Comparison of ENCODE assay signal across 9 mouse cellular contexts in genomic region chr4:72195116-72195835, GRCm38 (mm10). TPM values are rescaled to one million over a fixed set of nuclear protein-coding genes. Genes with fewer than 3 reads are reported as not detected.
DNase-seq lines count a peak whose midpoint lies in the region; ATAC-seq lines count a peak whose summit lies in the region.
"Had no signal": no experiment of that assay in that cellular context is flagged by ENCODE, and none has a peak within 500 bp of the region (broad histone marks: within the 10 kb centered on the region; RNA-seq: fewer than 3 reads in every experiment).

No protein-coding gene starts in this region.

- H3K4me2 ChIP-seq in heart, embryonic 11.5 days = no peak overlapping the region
- peak overlapping the region; percentile 73 for H3K4me2 ChIP-seq in hindbrain, embryonic 15.5 days
- H3K4me2 ChIP-seq in midbrain, embryonic 13.5 days (replicated peaks) = peak overlapping the region; percentile 76

- H3K9me3 ChIP-seq in heart, embryonic 11.5 days (replicated peaks; ENCODE audit: control insufficient read depth, low read length) = no peaks in the 10 kb centered on the region
- H3K9me3 ChIP-seq in embryonic facial prominence, embryonic 10.5 days = no peaks in the 10 kb centered on the region
- H3K9me3 ChIP-seq in hindbrain, embryonic 15.5 days = no peaks in the 10 kb centered on the region
- no peaks in the 10 kb centered on the region for H3K9me3 ChIP-seq in midbrain, embryonic 13.5 days

- no peaks in the 10 kb centered on the region for H3K36me3 ChIP-seq in heart, embryonic 11.5 days (ENCODE audit: control insufficient read depth, insufficient read depth, low read length)
- peaks cover 52% of the 10 kb centered on the region for H3K36me3 ChIP-seq in embryonic facial prominence, embryonic 10.5 days (replicated peaks)
- H3K36me3 ChIP-seq in hindbrain, embryonic 15.5 days = no peaks in the 10 kb centered on the region; the same call in 1 of the 2 replicates
- peaks cover 5% of the 10 kb centered on the region; the same call in 1 of the 2 replicates for H3K36me3 ChIP-seq in midbrain, embryonic 13.5 days

- DNase-seq in heart, adult 18-20 months = peak; percentile 34 to 58
- no peak for DNase-seq in embryonic facial prominence, embryonic 10.5 days (ENCODE audit: low spot score)
- DNase-seq in layer of hippocampus, adult 9-10 months (ENCODE audit: low spot score) = no peak
- no peak for DNase-seq in right cerebral cortex, postnatal 25 days
- DNase-seq in gastrocnemius, postnatal 25 days = no peak

- H3K27me3 ChIP-seq in heart, embryonic 11.5 days (ENCODE audit: control insufficient read depth, insufficient read depth, low read length) = peaks cover 55% of the 10 kb centered on the region
- peaks cover 15% of the 10 kb centered on the region for H3K27me3 ChIP-seq in embryonic facial prominence, embryonic 10.5 days (replicated peaks; ENCODE audit: low read depth, poor library complexity, severe bottlenecking)
- no peaks in the 10 kb centered on the region for H3K27me3 ChIP-seq in hindbrain, embryonic 15.5 days
- H3K27me3 ChIP-seq in midbrain, embryonic 13.5 days = peaks cover 7% of the 10 kb centered on the region; the same call in 1 of the 2 replicates

- peaks cover 19% of the 10 kb centered on the region for H3K4me1 ChIP-seq in heart, embryonic 11.5 days (ENCODE audit: control insufficient read depth, insufficient read depth, low read length)
- peaks cover 50% of the 10 kb centered on the region for H3K4me1 ChIP-seq in embryonic facial prominence, embryonic 10.5 days
- H3K4me1 ChIP-seq in hindbrain, embryonic 15.5 days (replicated peaks) = peaks cover 32% of the 10 kb centered on the region
- peaks cover 63% of the 10 kb centered on the region for H3K4me1 ChIP-seq in midbrain, embryonic 13.5 days (replicated peaks)

- WGBS in heart, embryonic 11.5 days (ENCODE audit: insufficient replicate concordance) = 53% methylated on average over 6 of the region's 6 CpGs
- WGBS in embryonic facial prominence, embryonic 10.5 days = 50% methylated on average over 6 of the region's 6 CpGs
- WGBS in hindbrain, embryonic 15.5 days = 27% methylated on average over 6 of the region's 6 CpGs
- 46% methylated on average over 6 of the region's 6 CpGs for WGBS in midbrain, embryonic 13.5 days

- ATAC-seq in heart, embryonic 11.5 days (replicated peaks; ENCODE audit: insufficient number of reproducible peaks, low FRiP score, low TSS enrichment) = no peak
- no peak for ATAC-seq in hindbrain, embryonic 15.5 days (ENCODE audit: low FRiP score, low read depth)
- no peak for ATAC-seq in midbrain, embryonic 13.5 days

- H3K27ac ChIP-seq in heart, embryonic 11.5 days (ENCODE audit: low read depth, low read length) = no peak overlapping the region
- H3K27ac ChIP-seq in embryonic facial prominence, embryonic 10.5 days (replicated peaks) = no peak overlapping the region
- H3K27ac ChIP-seq in hindbrain, embryonic 15.5 days (replicated peaks) = no peak overlapping the region
- H3K27ac ChIP-seq in midbrain, embryonic 13.5 days = no peak overlapping the region
- H3K27ac ChIP-seq: macrophage had no signal

- no peak overlapping the region for H3K4me3 ChIP-seq in heart, embryonic 11.5 days (ENCODE audit: low read depth, low read length)
- peak overlapping the region; percentile 93 for H3K4me3 ChIP-seq in embryonic facial prominence, embryonic 10.5 days
- peak overlapping the region; percentile 85 for H3K4me3 ChIP-seq in hindbrain, embryonic 15.5 days
- peak overlapping the region; percentile 73 for H3K4me3 ChIP-seq in midbrain, embryonic 13.5 days (replicated peaks)

- H3K9ac ChIP-seq in heart, embryonic 11.5 days (ENCODE audit: low read depth, low read length) = no peak overlapping the region
- H3K9ac ChIP-seq in hindbrain, embryonic 15.5 days = no peak overlapping the region
- H3K9ac ChIP-seq in midbrain, embryonic 13.5 days (replicated peaks) = peak overlapping the region; percentile 41; the same call in 1 of the 2 replicates

RNA-seq across cellular contexts. Expression of gene Tle1, which starts 5.4 kb away (rescaled TPM):
- total RNA-seq in heart, adult 18-20 months (2021) = 10 to 100 TPM in 1 of 2 experiments, 1 to 10 TPM in 1; 8.6 to 10.7 TPM
- polyA plus RNA-seq in heart, embryonic 11.5 days (2014; fragmentation: Nextera tagmentation; extraction: Ambion mirVana) = 9.7 and 11.7 TPM in 2 replicates
- polyA plus RNA-seq in embryonic facial prominence, embryonic 10.5 days (2016; fragmentation: Nextera tagmentation; extraction: Ambion mirVana) = 33.7 and 34.0 TPM in 2 replicates
- polyA plus RNA-seq in hindbrain, embryonic 15.5 days (2015; fragmentation: Nextera tagmentation; extraction: Ambion mirVana) = 39.0 and 43.1 TPM in 2 replicates
- 39.2 and 45.9 TPM in 2 replicates for polyA plus RNA-seq in midbrain, embryonic 13.5 days (2015; fragmentation: Nextera tagmentation; extraction: Ambion mirVana)
- total RNA-seq in gastrocnemius, postnatal 25 days (2021) = 10 to 100 TPM; 13.2 to 15.8 TPM

Comparison
In these comparisons a context has a peak if more than half of its experiments do, and no peak if none do; other contexts are left out.
1. DNase-seq: peak in heart, adult 18-20 months (2 of 2); none in embryonic facial prominence, embryonic 10.5 days (single experiment), layer of hippocampus, adult 9-10 months (single experiment), right cerebral cortex, postnatal 25 days (single experiment) and gastrocnemius, postnatal 25 days (single experiment).